Comparison of ENCODE assay signal across 8 mouse cellular contexts in genomic region chr4:154140213-154141008, GRCm38 (mm10). TPM values are rescaled to one million over a fixed set of nuclear protein-coding genes. Genes with fewer than 3 reads are reported as not detected.
DNase-seq lines count a peak whose midpoint lies in the region; ATAC-seq and TF ChIP-seq lines count a peak whose summit lies in the region.

No protein-coding gene starts in this region.

- no peak overlapping the region for H3K27ac ChIP-seq in left cerebral cortex, adult 2 months
- H3K27ac ChIP-seq in hindbrain, postnatal 0 days = no peak overlapping the region

- WGBS in hindbrain, postnatal 0 days = 1% methylated on average over 38 of the region's 46 CpGs

- TF ChIP-seq CTCF in left cerebral cortex, adult 2 months (IDR thresholded peaks at IDR 0.05) = no peak
- no peak for TF ChIP-seq CTCF in hindbrain, postnatal 0 days (IDR thresholded peaks at IDR 0.05; ENCODE audit: low read depth)

- intact Hi-C loops in left cerebral cortex, adult 2 months (cut with DNase I) = no loop called here

- H3K9ac ChIP-seq in hindbrain, postnatal 0 days (replicated peaks; ENCODE audit: low read length) = peak overlapping the region; percentile 41

- no peaks in the 10 kb centered on the region for H3K9me3 ChIP-seq in hindbrain, postnatal 0 days (ENCODE audit: low read length)

- H3K4me1 ChIP-seq in hindbrain, postnatal 0 days (ENCODE audit: insufficient read depth, low read length) = peaks cover 24% of the 10 kb centered on the region; the same call in 1 of the 2 replicates

- no peak for DNase-seq in left cerebral cortex, adult 2 months (ENCODE audit: extremely low spot score in 1 of 2, low spot score in 2 of 2)
- DNase-seq in left cerebral cortex, adult 11 months (ENCODE audit: low spot score) = no peak
- peak; percentile 48 for DNase-seq in embryo, embryonic 9.5 days (ENCODE audit: extremely low spot score)
- no peak for DNase-seq in hindbrain, postnatal 0 days (ENCODE audit: low spot score)
- peak; percentile 67 for DNase-seq in neural tube, embryonic 10.5 days (ENCODE audit: extremely low spot score, low spot score)
- no peak for DNase-seq in urinary bladder, postnatal 14 days (ENCODE audit: low spot score)
- no peak for DNase-seq in layer of hippocampus, adult 8-10 months (ENCODE audit: low spot score in 2 of 2)
- no peak for DNase-seq in thymus, postnatal 4 days

- H3K4me2 ChIP-seq in hindbrain, postnatal 0 days (ENCODE audit: low read depth, low read length) = peak overlapping the region; percentile 78

- H3K27me3 ChIP-seq in hindbrain, postnatal 0 days (ENCODE audit: insufficient read depth, low read length) = peaks cover 51% of the 10 kb centered on the region

- peak overlapping the region; percentile 36 for H3K4me3 ChIP-seq in left cerebral cortex, adult 2 months
- peak overlapping the region; percentile 45 for H3K4me3 ChIP-seq in hindbrain, postnatal 0 days (ENCODE audit: low read length)

- H3K36me3 ChIP-seq in hindbrain, postnatal 0 days (ENCODE audit: insufficient read depth, low read length) = no peaks in the 10 kb centered on the region

- ATAC-seq in hindbrain, postnatal 0 days = no peak

RNA-seq across cellular contexts. Expression of gene Trp73, which starts 0.4 kb away (rescaled TPM):
- 1 to 10 TPM in 1 of 2 experiments, under 1 TPM in 1; 0.41 to 1.1 TPM for total RNA-seq in left cerebral cortex, adult 2 months (2021)
- 0.83 and 1.2 TPM in 2 replicates for total RNA-seq in hindbrain, postnatal 0 days (2014; rRNA removed)
- 0.96 and 1.3 TPM in 2 replicates for polyA plus RNA-seq in hindbrain, postnatal 0 days (2015; fragmentation: Nextera tagmentation; extraction: Ambion mirVana)
- total RNA-seq in layer of hippocampus, adult 8-10 months (2022) = 1 to 10 TPM; 1.8 to 2.9 (median 2.3) TPM

RNA-seq across cellular contexts. Expression of gene Wrap73, which starts 1.8 kb away (rescaled TPM):
- total RNA-seq in left cerebral cortex, adult 2 months (2021) = 10 to 100 TPM; 29.4 to 35.2 TPM
- 55.0 and 76.7 TPM in 2 replicates for total RNA-seq in hindbrain, postnatal 0 days (2014; rRNA removed)
- polyA plus RNA-seq in hindbrain, postnatal 0 days (2015; fragmentation: Nextera tagmentation; extraction: Ambion mirVana) = 36.3 and 36.5 TPM in 2 replicates
- 10 to 100 TPM; 30.2 to 36.3 (median 32.5) TPM for total RNA-seq in layer of hippocampus, adult 8-10 months (2022)

RNA-seq across cellular contexts. Expression of gene Tprgl, which starts 20.1 kb away (rescaled TPM):
- 100 to 1,000 TPM; 162 to 168 TPM for total RNA-seq in left cerebral cortex, adult 2 months (2021)
- total RNA-seq in hindbrain, postnatal 0 days (2014; rRNA removed) = 212 and 220 TPM in 2 replicates
- polyA plus RNA-seq in hindbrain, postnatal 0 days (2015; fragmentation: Nextera tagmentation; extraction: Ambion mirVana) = 228 and 239 TPM in 2 replicates
- total RNA-seq in layer of hippocampus, adult 8-10 months (2022) = 100 to 1,000 TPM; 159 to 183 (median 167) TPM

RNA-seq across cellular contexts. Expression of gene Megf6, which starts 30.1 kb away (rescaled TPM):
- total RNA-seq in left cerebral cortex, adult 2 months (2021) = 1 to 10 TPM; 4.3 to 5.5 TPM
- 40.5 and 54.8 TPM in 2 replicates for total RNA-seq in hindbrain, postnatal 0 days (2014; rRNA removed)
- polyA plus RNA-seq in hindbrain, postnatal 0 days (2015; fragmentation: Nextera tagmentation; extraction: Ambion mirVana) = 7.0 and 7.2 TPM in 2 replicates
- total RNA-seq in layer of hippocampus, adult 8-10 months (2022) = 1 to 10 TPM; 5.3 to 7.2 (median 5.7) TPM

Comparison
In these comparisons a context has a peak if more than half of its experiments do, and no peak if none do; other contexts are left out.
1. DNase-seq: peak in embryo, embryonic 9.5 days (single experiment) and neural tube, embryonic 10.5 days (single experiment); none in left cerebral cortex, adult 2 months (0 of 2), left cerebral cortex, adult 11 months (single experiment), hindbrain, postnatal 0 days (single experiment), urinary bladder, postnatal 14 days (single experiment), layer of hippocampus, adult 8-10 months (0 of 2) and thymus, postnatal 4 days (single experiment).